Mouse (Mus musculus) liver, embryonic 14 days (tissue): ENCODE data around the gene Mxd1. TPM values are rescaled to one million over a fixed set of nuclear protein-coding genes. Genes with fewer than 3 reads are reported as not detected.

Source experiments
- polyA plus RNA-seq: library from polyadenylated mRNA; depleted of rRNA; stranded (reverse); fragments of >200 nt; gene quantifications from 2 replicates; pipeline ENCODE4 v1.2.3, GENCODE M21; 2012; rRNA removed

Gene Mxd1
- polyA plus RNA-seq, result 16.3 and 20.2 TPM in 2 replicates

GRCm38 (mm10) chr6:86668580-86669239 lies at the start of gene Mxd1:
Mxd1 (minus strand) TSS chr6:86669161.

GRCm38 (mm10) chr6:86683872-86684654 lies 15.1 kb upstream of the Mxd1 start, which contains the start of gene Snrnp27:
Snrnp27 (minus strand) TSS chr6:86684522.

GRCm38 (mm10) chr6:86627946-86628345 lies 41.0 kb downstream of the Mxd1 start, which contains the start of gene Asprv1:
Asprv1 (plus strand) TSS chr6:86628164.

Other genes with a start within 250 kb of the Mxd1 start
- gene Gm44790, start 242.5 kb downstream of the Mxd1 start, polyA plus RNA-seq, result 0.06 TPM in 1 of 2 replicates, not detected in the other
- 6.9 and 7.3 TPM in 2 replicates for gene C87436, start 230.8 kb downstream of the Mxd1 start, polyA plus RNA-seq
- gene Pcbp1, start 142.8 kb downstream of the Mxd1 start, polyA plus RNA-seq, result 112 and 145 TPM in 2 replicates
- 0.37 and 0.38 TPM in 2 replicates for gene Asprv1, start 41.0 kb downstream of the Mxd1 start, polyA plus RNA-seq
- gene Snrnp27, start 15.4 kb upstream of the Mxd1 start, polyA plus RNA-seq, result 29.8 and 30.0 TPM in 2 replicates
- 4.9 and 5.4 TPM in 2 replicates for gene Gmcl1, start 64.2 kb upstream of the Mxd1 start, polyA plus RNA-seq
- gene Anxa4, start 124.4 kb upstream of the Mxd1 start, polyA plus RNA-seq, result 15.2 and 18.2 TPM in 2 replicates
- 2.1 and 2.8 TPM in 2 replicates for gene Aak1, start 180.4 kb upstream of the Mxd1 start, polyA plus RNA-seq